Mouse (Mus musculus): ENCODE measurements around the gene Cd80. TPM values are rescaled to one million over a fixed set of nuclear protein-coding genes. Genes with fewer than 3 reads are reported as not detected.
"Not testable (repeated sequence)": the region's sequence is repeated elsewhere in the genome, so short reads cannot be mapped to it uniquely, and the experiment has no call there.

The Cd80 gene
- polyA plus RNA-seq, 1 experiment from 2014 or later = 0.25 TPM

DNA sequence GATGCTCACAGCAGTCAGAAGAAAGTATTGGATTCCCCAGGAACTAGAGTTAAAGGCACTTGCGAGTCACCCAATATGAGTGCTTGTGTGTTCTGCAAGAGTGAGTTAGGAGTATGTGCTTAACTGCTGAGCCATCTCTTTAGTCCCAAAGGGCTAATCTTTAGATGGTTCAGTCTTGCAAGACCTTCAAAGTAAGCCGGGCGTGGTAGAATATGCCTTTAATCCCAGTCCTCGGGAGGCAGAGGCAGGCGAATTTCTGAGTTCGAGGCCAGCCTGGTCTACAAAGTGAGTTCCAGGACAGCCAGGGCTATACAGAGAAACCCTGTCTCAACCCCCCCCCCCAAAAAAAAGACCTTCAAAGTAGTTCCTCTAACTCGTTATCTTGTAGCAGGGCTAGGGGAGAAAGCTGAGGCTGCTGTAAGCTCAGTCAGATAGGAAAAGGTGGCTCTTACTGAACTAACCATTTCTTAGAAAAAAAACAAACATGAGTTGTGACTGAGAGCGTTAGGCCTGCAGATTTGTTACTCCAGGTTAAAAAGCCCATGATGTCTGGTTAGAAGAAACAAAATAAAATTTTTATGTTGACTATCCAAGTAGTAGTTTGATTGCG, 19.4 kb downstream of the Cd80 start:
- no peak for ATAC-seq
- WGBS = 84% methylated on average over 9 of the region's 9 CpGs
- H3K4me1 ChIP-seq (ENCODE audit: control insufficient read depth, insufficient read depth, low read length) = peaks cover 3% of the 10 kb centered on the region
- no peak overlapping the region for H3K4me2 ChIP-seq (ENCODE audit: low read length)
- no peak overlapping the region for H3K9ac ChIP-seq (ENCODE audit: low read length)
- H3K4me3 ChIP-seq (ENCODE audit: low read depth, low read length) = no peak overlapping the region
- H3K9me3 ChIP-seq (replicated peaks; ENCODE audit: control insufficient read depth, low read length) = no peaks in the 10 kb centered on the region
- H3K27ac ChIP-seq (ENCODE audit: low read depth, low read length) = no peak overlapping the region
- no peak for DNase-seq (ENCODE audit: low spot score)
- no peaks in the 10 kb centered on the region for H3K27me3 ChIP-seq (replicated peaks; ENCODE audit: control insufficient read depth, insufficient read depth, low read length)
- no peaks in the 10 kb centered on the region for H3K36me3 ChIP-seq (ENCODE audit: control insufficient read depth, insufficient read depth, low read length)

DNA sequence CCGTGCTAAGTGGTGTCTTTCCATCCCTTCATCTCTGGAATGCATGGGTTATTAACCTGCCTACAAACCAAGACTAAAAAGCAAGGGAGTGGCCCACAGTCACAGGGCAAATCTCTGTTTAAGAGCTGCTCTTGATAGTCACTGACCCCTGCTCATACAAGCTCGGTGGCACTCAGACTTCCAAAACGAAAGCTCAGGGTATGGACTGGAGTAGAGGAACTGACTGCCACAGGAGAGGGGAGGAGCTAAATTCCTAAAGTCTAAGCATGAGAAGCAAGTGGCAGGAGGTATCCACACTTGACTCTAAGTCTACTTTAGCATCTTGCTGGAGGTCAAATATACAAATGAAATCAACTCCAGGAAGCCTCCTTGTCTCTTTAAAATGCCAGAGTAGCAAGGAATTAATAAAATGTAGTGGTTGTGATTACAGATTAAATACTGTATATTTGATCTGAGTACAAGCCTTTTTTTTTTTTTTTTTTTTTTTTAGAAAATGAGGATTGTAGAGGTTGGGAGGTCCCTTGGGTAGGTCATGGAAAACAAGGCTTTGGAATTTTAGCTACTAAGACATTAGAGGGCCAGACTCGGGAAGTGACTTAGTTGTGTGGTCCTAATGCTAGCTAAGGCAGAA, 20.4 kb downstream of the Cd80 start:
- Histone ChIP-seq H3K27ac (ENCODE audit: low read depth, low read length) (no peak overlapping the region), H3K36me3 (ENCODE audit: control insufficient read depth, insufficient read depth, low read length) (no peaks in the 10 kb centered on the region), H3K4me2 (ENCODE audit: low read length) (peak overlapping the region; percentile 63; the same call in 1 of the 2 replicates), H3K4me3 (ENCODE audit: low read depth, low read length) (0 out of 2 replicates have a peak overlapping the region, but pooled peaks have one; percentile 29), H3K4me1 (ENCODE audit: control insufficient read depth, insufficient read depth, low read length) (peaks cover 3% of the 10 kb centered on the region), H3K27me3 (replicated peaks; ENCODE audit: control insufficient read depth, insufficient read depth, low read length) (no peaks in the 10 kb centered on the region), H3K9me3 (replicated peaks; ENCODE audit: control insufficient read depth, low read length) (no peaks in the 10 kb centered on the region), H3K9ac (ENCODE audit: low read length) (no peak overlapping the region; the same call in 1 of the 2 replicates)
- 68% methylated on average over 4 of the region's 4 CpGs for WGBS
- no peak for ATAC-seq
- DNase-seq (ENCODE audit: low spot score) = no peak

DNA sequence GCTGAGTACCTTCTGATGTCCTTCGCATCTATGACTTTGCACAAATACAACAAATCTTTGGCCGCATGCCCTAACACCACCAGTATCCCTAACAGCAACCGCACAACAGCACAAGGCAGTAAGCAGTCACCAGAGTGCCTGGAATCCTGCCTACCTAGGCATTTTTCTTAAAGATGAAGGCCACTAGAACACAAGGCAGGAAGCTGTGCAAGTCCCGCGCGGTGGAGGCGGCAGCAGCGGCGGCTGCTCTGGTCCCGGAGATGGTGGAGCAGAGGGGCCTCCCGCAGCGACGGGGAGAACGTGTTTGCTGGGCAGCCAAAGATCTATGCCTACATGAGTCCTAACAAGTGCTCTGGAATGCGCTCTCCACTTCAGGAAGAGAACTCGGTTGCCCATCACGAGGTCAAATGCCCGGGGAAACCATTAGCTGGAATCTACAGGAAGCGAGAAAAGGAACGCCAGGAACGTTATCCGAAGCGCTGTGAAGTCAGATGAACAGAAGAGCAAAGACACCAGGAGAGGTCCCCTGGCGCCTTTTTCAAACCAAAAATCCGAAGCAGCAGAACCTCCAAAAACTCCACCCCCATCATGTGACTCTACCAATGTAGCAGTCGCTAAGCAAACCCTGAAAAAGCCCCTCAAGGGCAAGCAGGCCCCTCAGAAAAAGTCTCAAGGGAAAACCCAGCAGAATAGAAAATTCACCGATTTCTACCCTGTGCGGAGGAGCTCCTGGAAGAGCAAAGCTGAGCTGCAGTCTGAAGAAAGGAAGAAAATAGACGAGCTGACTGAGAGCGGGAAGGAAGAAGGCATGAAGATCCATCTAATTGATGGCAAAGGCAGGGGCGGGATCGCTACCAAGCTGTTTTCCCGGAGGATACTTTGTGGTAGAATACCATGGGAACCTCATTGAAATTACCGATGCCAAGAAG, 21.2 kb downstream of the Cd80 start:
- peak overlapping the region; percentile 29 for H3K4me3 ChIP-seq (ENCODE audit: low read depth, low read length)
- H3K9me3 ChIP-seq (replicated peaks; ENCODE audit: control insufficient read depth, low read length) = no peaks in the 10 kb centered on the region
- H3K36me3 ChIP-seq (ENCODE audit: control insufficient read depth, insufficient read depth, low read length) = no peaks in the 10 kb centered on the region
- ATAC-seq = peak; percentile 32; the same call in 1 of the 2 replicates
- H3K27me3 ChIP-seq (replicated peaks; ENCODE audit: control insufficient read depth, insufficient read depth, low read length) = no peaks in the 10 kb centered on the region
- peaks cover 3% of the 10 kb centered on the region for H3K4me1 ChIP-seq (ENCODE audit: control insufficient read depth, insufficient read depth, low read length)
- DNase-seq (ENCODE audit: low spot score) = peak; percentile 43
- H3K9ac ChIP-seq (ENCODE audit: low read length) = peak overlapping the region; percentile 54
- H3K27ac ChIP-seq (ENCODE audit: low read depth, low read length) = no peak overlapping the region
- 16% methylated on average over 34 of the region's 34 CpGs for WGBS
- peak overlapping the region; percentile 63 for H3K4me2 ChIP-seq (ENCODE audit: low read length)

GRCm38 (mm10) chr16:38477241-38477608, 21.9 kb downstream of the Cd80 start:
- not testable (repeated sequence) for ATAC-seq; H3K27ac ChIP-seq (ENCODE audit: low read depth, low read length); DNase-seq (ENCODE audit: low spot score); H3K4me1 ChIP-seq (ENCODE audit: control insufficient read depth, insufficient read depth, low read length); H3K9me3 ChIP-seq (replicated peaks; ENCODE audit: control insufficient read depth, low read length); H3K27me3 ChIP-seq (replicated peaks; ENCODE audit: control insufficient read depth, insufficient read depth, low read length); H3K36me3 ChIP-seq (ENCODE audit: control insufficient read depth, insufficient read depth, low read length)
- WGBS = 71% methylated on average over 14 of the region's 14 CpGs
- H3K9ac ChIP-seq (ENCODE audit: low read length) = peak overlapping the region; percentile 54
- peak overlapping the region; percentile 29; the same call in 1 of the 2 replicates for H3K4me3 ChIP-seq (ENCODE audit: low read depth, low read length)
- peak overlapping the region; percentile 63 for H3K4me2 ChIP-seq (ENCODE audit: low read length)

GRCm38 (mm10) chr16:38478296-38478695, 22.9 kb downstream of the Cd80 start:
- Histone ChIP-seq H3K27ac (ENCODE audit: low read depth, low read length) (no peak overlapping the region), H3K9ac (ENCODE audit: low read length) (no peak overlapping the region), H3K36me3 (ENCODE audit: control insufficient read depth, insufficient read depth, low read length) (no peaks in the 10 kb centered on the region), H3K4me1 (ENCODE audit: control insufficient read depth, insufficient read depth, low read length) (peaks cover 3% of the 10 kb centered on the region), H3K27me3 (replicated peaks; ENCODE audit: control insufficient read depth, insufficient read depth, low read length) (no peaks in the 10 kb centered on the region), H3K4me2 (ENCODE audit: low read length) (no peak overlapping the region), H3K4me3 (ENCODE audit: low read depth, low read length) (no peak overlapping the region), H3K9me3 (replicated peaks; ENCODE audit: control insufficient read depth, low read length) (no peaks in the 10 kb centered on the region)
- ATAC-seq (no peak), DNase-seq (ENCODE audit: low spot score) (no peak)
- WGBS = 90% methylated on average over 3 of the region's 3 CpGs

GRCm38 (mm10) chr16:38481327-38481726, 26.0 kb downstream of the Cd80 start:
- H3K4me3 ChIP-seq (ENCODE audit: low read depth, low read length) = no peak overlapping the region
- no peak overlapping the region for H3K4me2 ChIP-seq (ENCODE audit: low read length)
- H3K27me3 ChIP-seq (replicated peaks; ENCODE audit: control insufficient read depth, insufficient read depth, low read length) = no peaks in the 10 kb centered on the region; the same call in 1 of the 2 replicates
- no peak overlapping the region for H3K9ac ChIP-seq (ENCODE audit: low read length)
- WGBS = 82% methylated on average over 4 of the region's 4 CpGs
- H3K36me3 ChIP-seq (ENCODE audit: control insufficient read depth, insufficient read depth, low read length) = no peaks in the 10 kb centered on the region
- H3K4me1 ChIP-seq (ENCODE audit: control insufficient read depth, insufficient read depth, low read length) = peaks cover 1% of the 10 kb centered on the region
- no peaks in the 10 kb centered on the region for H3K9me3 ChIP-seq (replicated peaks; ENCODE audit: control insufficient read depth, low read length)
- DNase-seq (ENCODE audit: low spot score) (no peak), ATAC-seq (no peak)
- no peak overlapping the region for H3K27ac ChIP-seq (ENCODE audit: low read depth, low read length)

DNA sequence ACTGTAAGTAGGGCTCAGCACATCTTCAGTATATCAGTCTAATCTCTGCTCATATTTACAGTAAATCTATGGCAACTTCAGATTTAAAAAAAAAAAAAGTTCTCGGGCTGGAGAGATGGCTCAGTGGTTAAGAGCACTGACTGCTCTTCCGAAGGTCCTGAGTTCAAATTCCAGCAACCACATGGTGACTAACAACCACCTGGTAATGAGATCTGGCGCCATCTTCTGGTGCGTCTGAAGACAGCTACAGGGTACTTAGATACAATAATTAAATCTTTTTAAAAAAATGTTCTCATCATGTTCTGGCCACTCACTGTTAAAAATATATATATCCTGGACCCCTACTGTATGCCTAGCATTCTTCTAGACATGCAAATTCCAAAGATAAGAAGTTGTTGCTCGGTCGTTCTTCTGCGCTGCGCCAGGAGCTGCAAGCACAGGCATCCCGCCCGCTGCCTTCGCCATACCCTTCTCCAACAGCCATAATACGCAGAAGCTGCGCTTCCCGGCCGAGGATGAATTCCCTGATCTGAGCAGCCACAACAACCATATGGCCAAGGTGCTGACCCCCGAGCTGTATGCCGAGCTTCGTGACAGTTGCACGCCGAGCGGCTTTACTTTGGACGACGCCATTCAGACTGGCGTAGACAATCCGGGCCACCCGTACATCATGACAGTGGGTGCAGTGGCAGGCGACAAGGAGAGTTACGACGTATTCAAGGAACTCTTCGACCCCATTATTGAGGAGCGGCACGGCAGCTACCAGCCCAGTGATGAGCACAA, 27.6 kb downstream of the Cd80 start:
- Histone ChIP-seq H3K36me3 (ENCODE audit: control insufficient read depth, insufficient read depth, low read length) (no peaks in the 10 kb centered on the region), H3K9ac (ENCODE audit: low read length) (0 out of 2 replicates have a peak overlapping the region, but pooled peaks have one; percentile 32), H3K4me3 (ENCODE audit: low read depth, low read length) (peak overlapping the region; percentile 24), H3K9me3 (replicated peaks; ENCODE audit: control insufficient read depth, low read length) (no peaks in the 10 kb centered on the region), H3K4me1 (ENCODE audit: control insufficient read depth, insufficient read depth, low read length) (no peaks in the 10 kb centered on the region), H3K27ac (ENCODE audit: low read depth, low read length) (no peak overlapping the region), H3K27me3 (replicated peaks; ENCODE audit: control insufficient read depth, insufficient read depth, low read length) (no peaks in the 10 kb centered on the region; the same call in 1 of the 2 replicates), H3K4me2 (ENCODE audit: low read length) (peak overlapping the region; percentile 46)
- DNase-seq (ENCODE audit: low spot score) (peak; percentile 56), ATAC-seq (peak; percentile 48)
- WGBS = 29% methylated on average over 32 of the region's 32 CpGs

DNA sequence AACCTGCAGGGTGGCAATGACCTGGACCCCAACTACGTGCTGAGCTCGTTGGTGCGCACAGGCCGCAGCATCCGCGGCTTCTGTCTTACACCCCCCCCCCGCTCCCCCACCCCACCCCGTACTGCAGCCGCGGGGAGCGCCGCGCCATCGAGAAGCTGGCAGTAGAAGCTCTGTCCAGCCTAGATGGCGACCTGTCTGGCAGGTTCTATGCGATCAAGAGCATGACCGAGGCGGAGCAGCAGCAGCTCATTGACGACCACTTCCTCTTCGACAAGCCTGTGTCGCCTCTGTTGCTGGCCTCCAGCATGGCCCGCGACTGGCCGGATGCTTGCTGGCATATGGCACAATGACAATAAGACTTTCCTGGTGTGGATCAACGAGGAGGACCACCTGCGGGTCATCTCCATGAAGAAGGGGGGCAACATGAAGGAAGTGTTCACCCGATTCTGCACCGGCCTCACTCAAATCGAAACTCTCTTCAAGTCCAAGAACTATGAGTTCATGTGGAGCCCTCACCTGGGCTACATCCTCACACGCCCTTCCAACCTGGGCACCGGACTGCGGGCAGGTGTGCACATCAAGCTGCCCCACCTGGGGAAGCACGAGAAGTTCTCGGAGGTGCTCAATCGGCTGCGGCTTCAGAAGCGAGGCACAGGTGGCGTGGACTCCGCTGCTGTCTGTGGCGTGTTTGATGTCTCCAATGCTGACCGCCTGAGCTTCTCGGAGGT, 28.4 kb downstream of the Cd80 start:
- 46% methylated on average over 42 of the region's 42 CpGs for WGBS
- peak; percentile 40; the same call in 1 of the 2 replicates for ATAC-seq

More for the DNA sequence above, 28.4 kb downstream of the Cd80 start:
- Histone ChIP-seq H3K27me3 (replicated peaks; ENCODE audit: control insufficient read depth, insufficient read depth, low read length) (no peaks in the 10 kb centered on the region; the same call in 1 of the 2 replicates), H3K27ac (ENCODE audit: low read depth, low read length) (no peak overlapping the region), H3K4me3 (ENCODE audit: low read depth, low read length) (peak overlapping the region; percentile 24), H3K4me2 (ENCODE audit: low read length) (peak overlapping the region; percentile 46), H3K9ac (ENCODE audit: low read length) (0 out of 2 replicates have a peak overlapping the region, but pooled peaks have one; percentile 32), H3K36me3 (ENCODE audit: control insufficient read depth, insufficient read depth, low read length) (no peaks in the 10 kb centered on the region), H3K4me1 (ENCODE audit: control insufficient read depth, insufficient read depth, low read length) (no peaks in the 10 kb centered on the region), H3K9me3 (replicated peaks; ENCODE audit: control insufficient read depth, low read length) (no peaks in the 10 kb centered on the region)
- DNase-seq (ENCODE audit: low spot score) = no peak

Measured in forebrain, embryonic 14.5 days (tissue).